Mouse (Mus musculus): Measurements from ENCODE around the gene Tnrc6b.

DNA sequence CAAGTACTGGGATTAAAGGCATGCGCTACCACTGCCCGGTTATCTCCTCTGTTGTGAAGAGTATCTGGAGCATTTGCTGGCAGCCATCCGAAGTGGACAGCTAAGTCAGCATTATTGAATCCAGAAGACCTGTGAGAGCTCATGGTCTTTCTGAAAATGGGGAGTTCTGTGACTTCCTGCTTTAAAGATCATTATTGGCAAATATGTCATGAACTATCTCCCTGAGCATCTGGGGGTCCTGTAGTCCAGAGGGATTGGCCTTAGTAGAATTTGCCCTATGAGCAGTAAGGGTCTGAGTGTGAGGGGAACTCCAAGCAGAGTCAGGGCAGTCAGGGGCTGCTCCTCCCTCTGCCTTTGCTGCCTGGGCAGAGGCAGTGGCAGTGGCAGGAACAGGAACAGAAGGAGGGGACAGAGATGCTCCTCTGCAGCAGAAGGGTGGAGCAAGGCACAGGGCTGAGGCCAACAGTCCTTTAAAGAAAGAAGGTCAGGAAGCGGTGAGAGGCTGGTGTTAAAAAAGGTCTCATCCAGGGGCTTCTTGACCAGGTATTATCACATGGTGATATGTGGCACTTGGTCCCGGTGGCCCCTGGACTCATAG, 69.1 kb downstream of the Tnrc6b start:
- TF ChIP-seq CTCF (IDR thresholded peaks at IDR 0.05; ENCODE audit: insufficient read depth, low read depth, low read length), result no peak
- no peak for TF ChIP-seq POLR2A (IDR thresholded peaks at IDR 0.05; ENCODE audit: insufficient read depth, low read depth, low read length)
